Mouse (Mus musculus) limb, embryonic 13.5 days (tissue): ENCODE results near the gene Gm45062. TPM values are rescaled to one million over a fixed set of nuclear protein-coding genes. Genes with fewer than 3 reads are reported as not detected.

Experiments used
- ATAC-seq: fragments of 200-750 bp; cut with Nextera tagmentation; 2 replicates; pipeline ENCODE4 v1.8.0; 2017; ENCODE audit warnings: low read depth, moderate number of reproducible peaks, moderate TSS enrichment; ENCODE audit not compliant: low FRiP score
- H3K27ac ChIP-seq: fragments of 300-500 bp; sonication (generic); 2 replicates; pipeline ENCODE4 v1.5.1; 2015; ENCODE audit warnings: inconsistent platforms, mild to moderate bottlenecking, moderate library complexity
- H3K27me3 ChIP-seq: fragments of 300-500 bp; sonication (generic); 2 replicates; pipeline ENCODE4 v1.6.1; 2015; ENCODE audit warnings: mild to moderate bottlenecking, inconsistent platforms
- H3K36me3 ChIP-seq: fragments of 300-500 bp; sonication (generic); 2 replicates; pipeline ENCODE4 v1.6.1; 2015; ENCODE audit warnings: inconsistent platforms, mild to moderate bottlenecking, moderate library complexity
- H3K4me1 ChIP-seq: fragments of 300-500 bp; sonication (generic); 2 replicates; pipeline ENCODE4 v1.6.1; 2015; ENCODE audit warnings: inconsistent platforms
- H3K4me2 ChIP-seq: fragments of 300-500 bp; sonication (generic); replicated peaks from 2 replicates; pipeline ENCODE4 v1.6.1; 2015; ENCODE audit warnings: inconsistent platforms, mild to moderate bottlenecking, moderate library complexity
- H3K4me3 ChIP-seq: fragments of 300-500 bp; sonication (generic); 2 replicates; pipeline ENCODE4 v1.5.1; 2015; ENCODE audit warnings: moderate library complexity, mild to moderate bottlenecking, inconsistent platforms
- H3K9ac ChIP-seq: fragments of 300-500 bp; sonication (generic); 2 replicates; pipeline ENCODE4 v1.6.1; 2015; ENCODE audit warnings: mild to moderate bottlenecking, inconsistent platforms
- H3K9me3 ChIP-seq: fragments of 300-500 bp; sonication (generic); 2 replicates; pipeline ENCODE4 v1.6.1; 2016; ENCODE audit warnings: inconsistent platforms
- WGBS: fragments of 180-500 bp; shearing (Covaris S2); methylation state at CpG from one replicate; pipeline ENCODE4 v1.1.7; 2015; 5-methylcytosine and 5-hydroxymethylcytosine counted together
- polyA plus RNA-seq: library from polyadenylated mRNA; unstranded; fragments of >200 nt; fragmentation: Nextera tagmentation; extraction: Ambion mirVana; gene quantifications from 2 replicates; pipeline ENCODE4 v1.2.1, GENCODE M21; 2015

The Gm45062 gene
- polyA plus RNA-seq, 1 experiment from 2014 or later: 15.5 TPM

- Histone ChIP-seq H3K4me1 (peaks cover 51% of the 10 kb centered on the region), H3K36me3 (no peaks in the 10 kb centered on the region), H3K4me2 (peak overlapping the region; percentile 52), H3K4me3 (0 out of 2 replicates have a peak overlapping the region, but pooled peaks have one; percentile 10), H3K27ac (peak overlapping the region; percentile 29), H3K27me3 (no peaks in the 10 kb centered on the region), H3K9ac (no peak overlapping the region), H3K9me3 (no peaks in the 10 kb centered on the region)
- ATAC-seq: peak; percentile 89
- 9% methylated on average over 12 of the region's 12 CpGs for WGBS
These were observed 93.4 kb downstream of the Gm45062 start for GRCm38 (mm10) chr6:8352533-8353168.

GRCm38 (mm10) chr6:8353461-8353860 lies 94.2 kb downstream of the Gm45062 start:
- ATAC-seq: no peak
- Histone ChIP-seq H3K36me3 (no peaks in the 10 kb centered on the region), H3K4me1 (peaks cover 51% of the 10 kb centered on the region)

GRCm38 (mm10) chr6:8354846-8355245 lies 95.6 kb downstream of the Gm45062 start:
- H3K27ac ChIP-seq: no peak overlapping the region
- no peaks in the 10 kb centered on the region for H3K27me3 ChIP-seq
- 83% methylated on average over 4 of the region's 4 CpGs for WGBS
- peaks cover 43% of the 10 kb centered on the region for H3K4me1 ChIP-seq
- H3K4me2 ChIP-seq: no peak overlapping the region
- H3K9ac ChIP-seq: no peak overlapping the region
- no peak for ATAC-seq
- H3K36me3 ChIP-seq: no peaks in the 10 kb centered on the region
- H3K4me3 ChIP-seq: no peak overlapping the region
- no peaks in the 10 kb centered on the region for H3K9me3 ChIP-seq

More at GRCm38 (mm10) chr6:8353461-8353860, 94.2 kb downstream of the Gm45062 start:
- H3K27me3 ChIP-seq: no peaks in the 10 kb centered on the region
- WGBS: 60% methylated on average over 4 of the region's 4 CpGs
- no peaks in the 10 kb centered on the region for H3K9me3 ChIP-seq
- H3K27ac ChIP-seq: peak overlapping the region; percentile 33
- no peak overlapping the region for H3K9ac ChIP-seq
- no peak overlapping the region; the same call in 1 of the 2 replicates for H3K4me2 ChIP-seq
- no peak overlapping the region for H3K4me3 ChIP-seq

GRCm38 (mm10) chr6:8358232-8358631 lies 99.0 kb downstream of the Gm45062 start:
- no peak overlapping the region for H3K9ac ChIP-seq
- no peak for ATAC-seq
- H3K4me2 ChIP-seq: no peak overlapping the region
- no peak overlapping the region for H3K4me3 ChIP-seq
- peaks cover 19% of the 10 kb centered on the region for H3K4me1 ChIP-seq
- H3K9me3 ChIP-seq: no peaks in the 10 kb centered on the region
- no peak overlapping the region for H3K27ac ChIP-seq
- H3K27me3 ChIP-seq: no peaks in the 10 kb centered on the region
- 81% methylated on average over 2 of the region's 2 CpGs for WGBS
- no peaks in the 10 kb centered on the region for H3K36me3 ChIP-seq

GRCm38 (mm10) chr6:8358782-8359181 lies 99.5 kb downstream of the Gm45062 start:
- Histone ChIP-seq H3K9ac (no peak overlapping the region), H3K9me3 (no peaks in the 10 kb centered on the region), H3K36me3 (no peaks in the 10 kb centered on the region), H3K4me3 (no peak overlapping the region), H3K27ac (no peak overlapping the region), H3K4me1 (peaks cover 13% of the 10 kb centered on the region), H3K4me2 (no peak overlapping the region), H3K27me3 (no peaks in the 10 kb centered on the region)
- WGBS: 67% methylated on average over 2 of the region's 2 CpGs
- ATAC-seq: no peak

GRCm38 (mm10) chr6:8360805-8361204 lies 101.6 kb downstream of the Gm45062 start:
- no peak overlapping the region for H3K4me3 ChIP-seq
- no peaks in the 10 kb centered on the region for H3K4me1 ChIP-seq
- H3K27me3 ChIP-seq: no peaks in the 10 kb centered on the region
- H3K9me3 ChIP-seq: no peaks in the 10 kb centered on the region
- no peak overlapping the region for H3K27ac ChIP-seq
- no peak for ATAC-seq
- H3K9ac ChIP-seq: no peak overlapping the region
- no peak overlapping the region for H3K4me2 ChIP-seq
- WGBS: 83% methylated on average over 7 of the region's 7 CpGs
- H3K36me3 ChIP-seq: peaks cover 4% of the 10 kb centered on the region; the same call in 1 of the 2 replicates

GRCm38 (mm10) chr6:8364033-8364756 lies 104.9 kb downstream of the Gm45062 start:
- no peaks in the 10 kb centered on the region for H3K4me1 ChIP-seq
- H3K4me2 ChIP-seq: no peak overlapping the region
- WGBS: 83% methylated on average over 12 of the region's 12 CpGs
- no peak overlapping the region for H3K9ac ChIP-seq
- H3K4me3 ChIP-seq: no peak overlapping the region
- no peak for ATAC-seq
- no peak overlapping the region for H3K27ac ChIP-seq
- no peaks in the 10 kb centered on the region; the same call in 1 of the 2 replicates for H3K9me3 ChIP-seq
- peaks cover 4% of the 10 kb centered on the region; the same call in 1 of the 2 replicates for H3K36me3 ChIP-seq
- H3K27me3 ChIP-seq: no peaks in the 10 kb centered on the region

GRCm38 (mm10) chr6:8364757-8365150 lies 105.5 kb downstream of the Gm45062 start:
- no peak overlapping the region for H3K4me3 ChIP-seq
- ATAC-seq: no peak
- H3K9me3 ChIP-seq: no peaks in the 10 kb centered on the region; the same call in 1 of the 2 replicates
- H3K27ac ChIP-seq: no peak overlapping the region
- no peaks in the 10 kb centered on the region for H3K4me1 ChIP-seq
- 88% methylated on average over 11 of the region's 11 CpGs for WGBS
- H3K4me2 ChIP-seq: no peak overlapping the region
- no peaks in the 10 kb centered on the region for H3K27me3 ChIP-seq
- H3K9ac ChIP-seq: no peak overlapping the region
- H3K36me3 ChIP-seq: peaks cover 4% of the 10 kb centered on the region; the same call in 1 of the 2 replicates

- H3K27me3 ChIP-seq: no peaks in the 10 kb centered on the region
- peaks cover 4% of the 10 kb centered on the region; the same call in 1 of the 2 replicates for H3K36me3 ChIP-seq
- WGBS: 93% methylated on average over 4 of the region's 4 CpGs
- no peak overlapping the region for H3K4me3 ChIP-seq
- H3K4me2 ChIP-seq: no peak overlapping the region
- H3K9me3 ChIP-seq: no peaks in the 10 kb centered on the region; the same call in 1 of the 2 replicates
- ATAC-seq: no peak
- no peak overlapping the region for H3K27ac ChIP-seq
- no peak overlapping the region for H3K9ac ChIP-seq
- no peaks in the 10 kb centered on the region for H3K4me1 ChIP-seq
These were observed 108.4 kb downstream of the Gm45062 start for GRCm38 (mm10) chr6:8367675-8368074.

GRCm38 (mm10) chr6:8368198-8368864 lies 109.1 kb downstream of the Gm45062 start:
- Histone ChIP-seq H3K4me3 (no peak overlapping the region), H3K9ac (no peak overlapping the region)
- 67% methylated on average over 2 of the region's 2 CpGs for WGBS

GRCm38 (mm10) chr6:8370624-8371023 lies 111.4 kb downstream of the Gm45062 start:
- H3K4me2 ChIP-seq: no peak overlapping the region
- no peaks in the 10 kb centered on the region; the same call in 1 of the 2 replicates for H3K9me3 ChIP-seq
- 74% methylated on average over 3 of the region's 3 CpGs for WGBS
- H3K9ac ChIP-seq: no peak overlapping the region
- H3K36me3 ChIP-seq: peaks cover under 1% of the 10 kb centered on the region; the same call in 1 of the 2 replicates
- H3K27ac ChIP-seq: no peak overlapping the region
- no peaks in the 10 kb centered on the region for H3K4me1 ChIP-seq
- H3K4me3 ChIP-seq: no peak overlapping the region
- no peaks in the 10 kb centered on the region for H3K27me3 ChIP-seq
- ATAC-seq: peak; percentile 64

More at GRCm38 (mm10) chr6:8368198-8368864, 109.1 kb downstream of the Gm45062 start:
- no peaks in the 10 kb centered on the region for H3K27me3 ChIP-seq
- no peaks in the 10 kb centered on the region for H3K4me1 ChIP-seq
- H3K36me3 ChIP-seq: peaks cover 4% of the 10 kb centered on the region; the same call in 1 of the 2 replicates
- no peaks in the 10 kb centered on the region; the same call in 1 of the 2 replicates for H3K9me3 ChIP-seq
- ATAC-seq: no peak
- no peak overlapping the region for H3K4me2 ChIP-seq
- H3K27ac ChIP-seq: no peak overlapping the region

GRCm38 (mm10) chr6:8373051-8373450 lies 113.8 kb downstream of the Gm45062 start:
- Histone ChIP-seq H3K36me3 (no peaks in the 10 kb centered on the region; the same call in 1 of the 2 replicates), H3K4me3 (no peak overlapping the region), H3K27ac (no peak overlapping the region), H3K9me3 (no peaks in the 10 kb centered on the region), H3K4me1 (no peaks in the 10 kb centered on the region), H3K27me3 (no peaks in the 10 kb centered on the region), H3K4me2 (no peak overlapping the region), H3K9ac (no peak overlapping the region)
- 53% methylated on average over 2 of the region's 2 CpGs for WGBS
- ATAC-seq: no peak
